Mouse (Mus musculus) forebrain, embryonic 13.5 days (tissue): ENCODE measurements around the gene Dglucy. TPM values are rescaled to one million over a fixed set of nuclear protein-coding genes. Genes with fewer than 3 reads are reported as not detected.

Experiments
- ATAC-seq: fragments of 200-750 bp; cut with Nextera tagmentation; 2 replicates; pipeline ENCODE4 v1.8.0; 2017
- H3K27ac ChIP-seq: fragments of 300-500 bp; sonication (generic); 2 replicates; pipeline ENCODE4 v1.5.1; 2015; ENCODE audit warnings: inconsistent platforms, mild to moderate bottlenecking, moderate library complexity
- H3K27me3 ChIP-seq: fragments of 300-500 bp; sonication (generic); 2 replicates; pipeline ENCODE4 v1.6.1; 2015; ENCODE audit warnings: mild to moderate bottlenecking, inconsistent platforms
- H3K36me3 ChIP-seq: fragments of 300-500 bp; sonication (generic); 2 replicates; pipeline ENCODE4 v1.6.1; 2015; ENCODE audit warnings: mild to moderate bottlenecking, inconsistent platforms; ENCODE audit not compliant: poor library complexity, severe bottlenecking
- H3K4me1 ChIP-seq: fragments of 300-500 bp; sonication (generic); 2 replicates; pipeline ENCODE4 v1.6.1; 2015; ENCODE audit warnings: inconsistent platforms
- H3K4me2 ChIP-seq: fragments of 300-500 bp; sonication (generic); 2 replicates; pipeline ENCODE4 v1.6.1; 2015; ENCODE audit warnings: inconsistent platforms, mild to moderate bottlenecking, moderate library complexity
- H3K4me3 ChIP-seq: fragments of 300-500 bp; sonication (generic); 2 replicates; pipeline ENCODE4 v1.5.1; 2015; ENCODE audit warnings: mild to moderate bottlenecking, inconsistent platforms
- H3K9ac ChIP-seq: fragments of 300-500 bp; sonication (generic); 2 replicates; pipeline ENCODE4 v1.6.1; 2015; ENCODE audit warnings: mild to moderate bottlenecking, inconsistent platforms
- H3K9me3 ChIP-seq: fragments of 300-500 bp; sonication (generic); replicated peaks from 2 replicates; pipeline ENCODE4 v1.6.1; 2016; ENCODE audit warnings: inconsistent platforms
- WGBS: fragments of 180-500 bp; shearing (Covaris S2); methylation state at CpG from one replicate; pipeline ENCODE4 v1.1.7; 2015; 5-methylcytosine and 5-hydroxymethylcytosine counted together
- polyA plus RNA-seq: library from polyadenylated mRNA; unstranded; fragments of >200 nt; fragmentation: Nextera tagmentation; extraction: Ambion mirVana; gene quantifications from 2 replicates; pipeline ENCODE4 v1.2.1, GENCODE M21; 2015

Gene Dglucy
- polyA plus RNA-seq, 1 experiment from 2014 or later: 1.9 TPM

DNA sequence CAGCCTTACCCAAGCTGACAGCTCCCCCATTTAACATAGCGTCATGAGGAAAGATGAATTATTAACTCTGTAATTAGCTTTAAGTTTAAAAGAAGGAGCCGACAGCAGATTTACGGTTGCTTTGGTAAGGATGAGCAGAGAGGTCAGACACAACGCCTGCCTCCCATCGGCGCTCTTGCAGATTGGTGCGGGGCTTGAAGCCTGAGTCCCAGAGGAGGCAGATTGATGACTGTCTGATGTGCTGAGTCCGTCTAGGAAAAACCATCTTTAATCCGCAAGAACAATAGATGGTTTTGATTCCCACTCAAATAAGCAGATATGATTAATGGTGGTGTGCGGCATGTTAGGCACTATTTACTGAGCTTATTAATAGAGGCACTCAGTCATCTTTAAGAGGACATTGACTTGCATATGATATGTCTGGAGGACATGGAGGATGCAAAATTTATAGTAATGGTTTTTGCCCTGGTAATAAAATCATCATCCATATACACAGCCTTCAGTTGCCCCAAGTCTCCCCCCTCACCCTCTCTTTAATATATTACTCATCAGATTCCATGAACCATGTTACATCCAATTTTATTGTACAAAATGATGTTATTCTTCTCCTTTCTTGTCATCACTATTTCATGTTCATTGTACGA lies 68.7 kb downstream of the Dglucy start:
- Histone ChIP-seq H3K27ac (no peak overlapping the region), H3K36me3 (no peaks in the 10 kb centered on the region), H3K4me3 (no peak overlapping the region), H3K4me1 (no peaks in the 10 kb centered on the region), H3K4me2 (no peak overlapping the region), H3K27me3 (no peaks in the 10 kb centered on the region), H3K9me3 (no peaks in the 10 kb centered on the region), H3K9ac (no peak overlapping the region)
- no peak for ATAC-seq
- WGBS: 77% methylated on average over 11 of the region's 11 CpGs

DNA sequence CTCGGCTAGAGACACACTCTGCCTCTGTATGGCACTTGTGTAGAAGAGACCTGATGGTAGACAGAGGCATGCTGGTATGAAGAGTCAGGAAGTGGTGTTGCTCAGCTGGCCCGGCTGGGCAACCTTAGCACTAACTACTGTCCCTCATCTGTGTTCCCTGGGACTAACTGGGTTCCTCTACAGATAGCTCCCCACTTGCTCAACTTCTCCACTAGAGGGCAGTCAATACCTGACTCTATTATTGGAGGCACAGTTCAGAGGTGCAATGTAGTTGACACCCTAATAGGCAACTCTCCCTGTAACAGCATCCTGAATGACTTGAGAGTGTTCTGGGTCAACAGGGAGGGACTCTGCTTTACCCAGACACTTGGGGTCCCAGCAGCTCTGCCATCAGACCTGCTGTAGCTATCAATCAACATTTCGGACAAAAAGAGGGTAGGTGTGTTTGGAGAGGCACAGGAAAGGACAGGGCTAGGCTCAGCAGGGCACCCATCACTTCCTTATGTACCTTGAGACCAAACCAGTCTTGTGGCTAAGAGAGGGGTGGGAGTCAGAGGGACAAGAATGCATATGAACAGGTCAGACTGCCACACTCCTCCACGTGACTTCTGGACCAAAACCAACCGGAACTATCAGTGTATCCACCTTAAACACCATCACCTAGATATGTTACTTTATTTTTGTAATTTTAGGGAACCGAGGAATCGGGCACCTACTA lies 70.7 kb downstream of the Dglucy start:
- no peaks in the 10 kb centered on the region for H3K27me3 ChIP-seq
- no peak overlapping the region for H3K4me3 ChIP-seq
- H3K4me2 ChIP-seq: no peak overlapping the region
- H3K9me3 ChIP-seq: no peaks in the 10 kb centered on the region
- WGBS: 77% methylated on average over 7 of the region's 7 CpGs
- no peak overlapping the region for H3K27ac ChIP-seq
- H3K36me3 ChIP-seq: no peaks in the 10 kb centered on the region
- ATAC-seq: peak; percentile 81
- H3K4me1 ChIP-seq: no peaks in the 10 kb centered on the region
- H3K9ac ChIP-seq: no peak overlapping the region

DNA sequence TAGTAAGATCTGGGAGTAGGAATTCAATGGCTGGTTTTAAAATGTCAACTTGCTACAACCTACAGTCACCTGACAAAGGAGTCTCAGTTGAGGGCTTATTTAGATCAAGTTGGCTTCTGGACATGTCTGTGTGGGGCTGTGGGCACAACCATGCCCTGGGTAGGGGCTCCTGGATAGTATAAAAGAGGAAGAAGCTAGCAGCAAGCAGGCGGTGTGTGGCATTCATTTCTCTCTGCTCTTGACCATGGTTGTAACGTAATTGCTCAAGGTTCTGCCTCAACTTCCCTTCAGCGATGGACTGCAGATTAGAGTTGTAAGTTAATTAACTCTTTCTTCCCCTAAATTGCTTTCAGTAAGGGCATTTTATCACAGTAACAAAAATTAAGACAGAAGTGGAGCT lies 73.5 kb downstream of the Dglucy start:
- Histone ChIP-seq H3K4me3 (no peak overlapping the region), H3K27me3 (no peaks in the 10 kb centered on the region), H3K36me3 (no peaks in the 10 kb centered on the region), H3K4me1 (no peaks in the 10 kb centered on the region), H3K9ac (no peak overlapping the region), H3K9me3 (no peaks in the 10 kb centered on the region), H3K4me2 (no peak overlapping the region), H3K27ac (no peak overlapping the region)
- no peak for ATAC-seq
- WGBS: 82% methylated on average over 3 of the region's 3 CpGs

DNA sequence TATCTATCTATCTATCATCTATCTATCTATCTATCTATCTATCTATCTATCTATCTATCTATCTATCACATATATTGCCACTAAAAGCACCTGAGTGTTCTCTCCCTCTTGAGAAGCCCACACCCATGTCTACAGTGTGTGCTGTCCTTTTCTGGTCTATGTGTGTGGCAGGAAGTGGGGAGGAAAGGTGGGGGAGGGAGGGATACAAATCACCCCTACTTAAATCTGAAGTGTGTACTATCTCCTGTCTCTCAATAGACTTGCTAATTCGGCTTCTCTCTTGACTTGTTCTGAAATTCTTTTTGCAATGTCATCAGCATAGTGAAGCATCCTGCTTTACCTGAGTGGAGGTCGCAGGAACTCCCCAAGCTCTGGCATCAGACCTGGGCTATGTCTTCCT lies 77.5 kb downstream of the Dglucy start:
- no peak for ATAC-seq
- Histone ChIP-seq H3K9ac (no peak overlapping the region), H3K4me2 (no peak overlapping the region), H3K27me3 (no peaks in the 10 kb centered on the region), H3K27ac (no peak overlapping the region), H3K9me3 (no peaks in the 10 kb centered on the region), H3K4me3 (no peak overlapping the region), H3K36me3 (no peaks in the 10 kb centered on the region), H3K4me1 (no peaks in the 10 kb centered on the region)
- WGBS: 92% methylated on average over 2 of the region's 2 CpGs

DNA sequence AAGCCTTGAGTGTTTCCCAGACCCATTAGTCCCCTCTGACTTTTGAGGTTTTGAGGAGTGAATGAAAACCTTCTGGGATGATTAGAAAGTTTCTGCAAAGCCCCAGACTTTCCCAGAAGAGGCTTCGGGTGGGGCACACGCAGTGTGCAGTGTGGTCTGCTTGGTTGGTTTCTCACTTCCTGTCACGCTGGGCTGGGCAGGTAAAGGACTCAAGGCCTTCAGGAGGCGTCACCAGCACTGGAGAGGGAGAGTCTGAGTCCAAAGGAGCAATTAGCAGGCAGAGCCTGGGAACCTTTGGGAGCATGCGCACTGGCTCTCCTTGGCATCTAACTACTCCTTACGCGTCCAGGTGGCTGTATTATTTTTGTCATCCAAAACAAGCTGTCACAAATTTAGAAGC lies 78.9 kb downstream of the Dglucy start:
- H3K4me3 ChIP-seq: no peak overlapping the region
- H3K27me3 ChIP-seq: no peaks in the 10 kb centered on the region
- H3K4me1 ChIP-seq: no peaks in the 10 kb centered on the region
- H3K9ac ChIP-seq: no peak overlapping the region
- no peak overlapping the region for H3K27ac ChIP-seq
- 79% methylated on average over 7 of the region's 7 CpGs for WGBS
- no peaks in the 10 kb centered on the region for H3K9me3 ChIP-seq
- ATAC-seq: no peak
- H3K4me2 ChIP-seq: no peak overlapping the region
- H3K36me3 ChIP-seq: no peaks in the 10 kb centered on the region

DNA sequence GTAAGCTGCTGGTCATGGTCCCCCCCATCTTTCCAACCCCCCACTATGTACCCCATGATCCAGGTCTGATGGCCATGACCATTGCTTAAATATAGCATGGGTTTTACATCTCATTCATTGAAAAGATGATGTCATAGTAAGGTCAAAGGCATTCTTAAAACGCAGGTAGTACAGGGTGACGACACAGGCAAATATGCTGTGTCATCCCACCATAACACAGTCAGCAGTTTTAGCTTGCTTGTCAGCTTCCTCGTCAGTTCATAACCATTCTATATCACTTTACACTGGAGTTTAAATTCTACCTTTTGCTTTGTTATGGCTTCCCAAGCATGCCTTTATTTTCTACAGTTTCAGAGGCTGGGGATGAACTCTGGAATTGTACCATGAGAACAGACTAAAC lies 83.4 kb downstream of the Dglucy start:
- no peak overlapping the region for H3K4me2 ChIP-seq
- no peaks in the 10 kb centered on the region for H3K36me3 ChIP-seq
- 88% methylated on average over 3 of the region's 3 CpGs for WGBS
- no peak overlapping the region for H3K9ac ChIP-seq
- ATAC-seq: no peak
- H3K9me3 ChIP-seq: no peaks in the 10 kb centered on the region
- no peak overlapping the region for H3K27ac ChIP-seq
- H3K27me3 ChIP-seq: no peaks in the 10 kb centered on the region
- no peaks in the 10 kb centered on the region for H3K4me1 ChIP-seq
- H3K4me3 ChIP-seq: no peak overlapping the region

DNA sequence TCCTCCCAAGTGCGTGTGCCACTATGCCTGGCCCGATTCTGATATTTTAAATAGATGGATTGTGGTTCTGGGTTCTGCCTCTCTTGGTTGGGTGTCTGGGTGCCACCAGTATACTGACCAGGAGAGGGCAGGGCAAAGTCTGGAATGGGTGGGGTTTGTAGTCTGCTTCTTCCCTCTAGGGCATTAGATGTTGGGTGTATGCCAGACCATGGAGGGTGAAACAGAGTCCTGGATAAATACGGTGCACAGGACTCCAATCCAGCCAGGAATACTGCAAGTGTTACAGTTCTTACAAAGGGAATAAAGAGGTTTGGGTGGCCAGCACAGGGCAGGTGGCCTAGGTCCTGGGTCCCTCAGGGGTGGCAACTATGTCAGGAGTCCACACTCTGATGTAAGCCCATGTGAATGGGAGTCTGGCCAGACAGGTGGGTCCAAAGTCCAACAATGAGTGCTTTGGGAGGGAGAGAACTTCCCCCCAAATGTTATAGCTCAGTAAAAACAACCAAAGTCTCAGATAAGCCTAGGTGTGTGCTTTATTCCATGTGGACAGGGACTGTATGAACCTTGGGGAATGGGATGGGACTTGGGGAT lies 84.1 kb downstream of the Dglucy start:
- no peaks in the 10 kb centered on the region for H3K27me3 ChIP-seq
- no peak overlapping the region for H3K27ac ChIP-seq
- ATAC-seq: no peak
- no peak overlapping the region for H3K4me3 ChIP-seq
- H3K36me3 ChIP-seq: no peaks in the 10 kb centered on the region
- WGBS: 91% methylated on average over 3 of the region's 3 CpGs
- H3K4me1 ChIP-seq: peaks cover under 1% of the 10 kb centered on the region; the same call in 1 of the 2 replicates
- no peak overlapping the region for H3K4me2 ChIP-seq
- H3K9me3 ChIP-seq: no peaks in the 10 kb centered on the region
- H3K9ac ChIP-seq: no peak overlapping the region

DNA sequence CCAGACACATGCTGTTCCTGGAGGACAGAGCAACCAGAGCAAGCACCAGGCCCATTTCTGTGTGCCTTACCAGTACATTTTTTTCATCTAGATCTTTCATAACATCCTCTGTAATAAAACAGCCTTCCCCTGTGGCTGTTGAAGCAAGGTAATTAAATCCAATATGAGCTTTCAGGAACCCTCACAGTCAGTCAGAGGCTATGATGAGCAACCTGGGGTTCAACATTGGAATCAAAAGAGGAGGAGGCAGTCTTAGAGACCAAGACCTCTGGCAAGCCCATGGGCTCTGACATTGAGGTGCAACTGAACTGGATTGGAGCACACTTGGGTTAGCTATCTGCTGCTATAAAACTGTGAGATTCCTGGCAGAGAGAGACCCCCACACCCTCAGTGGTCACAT lies 86.2 kb downstream of the Dglucy start:
- H3K27ac ChIP-seq: no peak overlapping the region
- H3K4me3 ChIP-seq: no peak overlapping the region
- no peak overlapping the region for H3K9ac ChIP-seq
- peaks cover 6% of the 10 kb centered on the region; the same call in 1 of the 2 replicates for H3K9me3 ChIP-seq
- no peaks in the 10 kb centered on the region for H3K27me3 ChIP-seq
- H3K4me1 ChIP-seq: peaks cover 5% of the 10 kb centered on the region; the same call in 1 of the 2 replicates
- peaks cover 6% of the 10 kb centered on the region; the same call in 1 of the 2 replicates for H3K36me3 ChIP-seq
- H3K4me2 ChIP-seq: no peak overlapping the region
- no peak for ATAC-seq

DNA sequence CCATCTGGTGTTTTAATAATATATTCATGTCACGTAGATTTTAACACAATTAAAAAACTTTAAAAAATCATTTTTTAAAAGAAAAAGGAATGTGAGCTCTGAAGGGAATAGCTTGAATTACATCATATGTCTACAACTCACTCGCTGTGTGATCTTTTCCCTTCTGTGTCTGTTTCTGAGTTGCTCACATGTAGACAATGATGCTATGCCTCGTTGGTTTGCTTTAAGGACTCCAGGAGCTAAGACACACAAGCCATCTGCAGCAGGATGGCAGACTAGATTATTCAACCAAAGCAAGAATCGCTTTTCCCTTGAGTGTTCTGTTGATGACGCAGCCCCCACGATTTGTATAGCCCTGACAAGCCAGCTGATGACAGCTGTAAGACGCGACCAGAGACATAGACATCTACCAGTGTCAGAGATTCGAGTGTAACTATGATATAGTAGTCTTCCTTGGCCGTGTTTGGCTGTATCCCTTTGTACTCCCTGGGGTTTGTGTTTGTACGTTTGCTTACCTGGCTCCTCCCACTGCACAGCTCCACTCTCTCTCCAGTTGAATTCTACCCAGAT lies 86.7 kb downstream of the Dglucy start:
- Histone ChIP-seq H3K9ac (no peak overlapping the region), H3K4me2 (no peak overlapping the region), H3K36me3 (peaks cover 6% of the 10 kb centered on the region; the same call in 1 of the 2 replicates), H3K4me3 (no peak overlapping the region), H3K9me3 (peaks cover 9% of the 10 kb centered on the region; the same call in 1 of the 2 replicates), H3K27me3 (no peaks in the 10 kb centered on the region), H3K4me1 (peaks cover 5% of the 10 kb centered on the region; the same call in 1 of the 2 replicates), H3K27ac (no peak overlapping the region)
- 73% methylated on average over 11 of the region's 11 CpGs for WGBS
- no peak for ATAC-seq

DNA sequence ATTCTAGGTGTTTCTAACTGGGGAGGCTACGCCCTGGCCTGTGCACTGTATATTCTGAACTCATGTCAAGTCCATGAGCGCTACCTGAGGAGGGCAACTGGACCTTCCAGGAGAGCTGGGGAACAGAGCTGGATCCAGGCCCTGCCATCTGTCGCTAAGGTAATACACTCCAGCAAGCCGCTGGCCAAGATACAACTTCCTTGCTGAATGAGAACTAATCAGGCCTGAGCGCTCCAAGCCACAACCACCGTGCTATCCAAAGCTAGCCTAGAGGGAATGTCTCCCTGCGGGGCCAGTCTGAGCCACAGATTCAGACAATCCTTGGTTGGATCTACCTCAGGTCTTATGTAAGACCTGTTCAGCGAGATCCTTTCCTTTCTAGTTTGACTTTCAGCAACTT lies 88.2 kb downstream of the Dglucy start:
- no peak overlapping the region for H3K4me2 ChIP-seq
- no peak overlapping the region for H3K4me3 ChIP-seq
- peaks cover 9% of the 10 kb centered on the region; the same call in 1 of the 2 replicates for H3K9me3 ChIP-seq
- ATAC-seq: no peak
- peaks cover 5% of the 10 kb centered on the region; the same call in 1 of the 2 replicates for H3K4me1 ChIP-seq
- no peak overlapping the region for H3K9ac ChIP-seq
- 93% methylated on average over 8 of the region's 8 CpGs for WGBS
- H3K27ac ChIP-seq: no peak overlapping the region
- no peaks in the 10 kb centered on the region for H3K27me3 ChIP-seq
- peaks cover 6% of the 10 kb centered on the region; the same call in 1 of the 2 replicates for H3K36me3 ChIP-seq

DNA sequence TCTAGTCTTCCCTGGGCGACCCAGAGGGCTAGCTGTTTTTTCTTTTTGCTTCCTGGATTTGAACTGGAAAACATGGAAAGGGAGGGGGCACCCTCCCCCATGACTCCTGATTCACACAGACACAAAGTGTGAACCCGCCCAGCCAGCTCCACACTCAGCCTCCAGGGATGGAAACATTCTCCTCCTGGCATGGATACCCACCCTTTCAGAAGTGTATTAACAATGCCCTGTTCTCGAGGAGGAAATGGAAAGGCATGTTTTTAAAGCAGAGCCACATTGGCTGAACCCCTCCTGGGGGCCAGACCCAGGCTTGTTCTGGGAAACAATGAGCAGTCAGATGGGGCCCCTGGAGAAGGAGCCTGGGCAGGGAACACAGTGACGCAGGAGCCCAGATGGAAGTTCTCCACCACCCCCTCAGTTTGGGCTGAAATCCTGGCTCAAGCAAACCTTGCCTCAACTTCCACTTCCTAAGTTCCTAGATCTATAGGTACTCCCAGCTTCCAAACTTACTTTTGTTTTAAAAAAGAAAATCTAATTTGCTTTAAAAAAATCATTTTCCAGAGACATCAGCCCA lies 89.3 kb downstream of the Dglucy start:
- Histone ChIP-seq H3K36me3 (peaks cover 6% of the 10 kb centered on the region; the same call in 1 of the 2 replicates), H3K4me1 (peaks cover 5% of the 10 kb centered on the region; the same call in 1 of the 2 replicates), H3K4me2 (no peak overlapping the region), H3K27ac (no peak overlapping the region), H3K9ac (no peak overlapping the region), H3K4me3 (no peak overlapping the region), H3K9me3 (peaks cover 9% of the 10 kb centered on the region; the same call in 1 of the 2 replicates), H3K27me3 (no peaks in the 10 kb centered on the region)
- WGBS: 58% methylated on average over 4 of the region's 4 CpGs
- no peak for ATAC-seq

DNA sequence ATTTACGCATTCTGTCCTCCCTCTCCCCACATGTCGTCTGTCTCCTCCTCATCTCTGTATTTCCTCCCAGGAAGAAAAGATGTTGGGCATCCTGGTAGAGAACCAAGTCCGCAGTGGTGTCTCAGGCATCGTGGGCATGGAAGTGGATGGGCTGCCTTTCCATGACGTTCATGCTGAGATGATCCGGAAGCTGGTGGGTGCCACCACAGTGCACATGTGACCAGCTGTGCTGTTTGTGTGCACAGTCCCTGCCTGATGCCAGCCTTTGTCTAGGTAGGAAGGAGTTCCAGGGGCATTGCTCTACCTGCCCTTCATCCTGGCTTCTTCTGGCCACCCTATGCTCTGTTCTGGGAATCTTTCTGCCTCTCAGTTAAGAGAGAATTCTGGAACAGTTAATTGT lies 92.4 kb downstream of the Dglucy start:
- no peak for ATAC-seq
- Histone ChIP-seq H3K4me2 (no peak overlapping the region), H3K27me3 (no peaks in the 10 kb centered on the region), H3K4me1 (peaks cover 5% of the 10 kb centered on the region; the same call in 1 of the 2 replicates), H3K9ac (no peak overlapping the region), H3K4me3 (no peak overlapping the region), H3K9me3 (peaks cover 9% of the 10 kb centered on the region; the same call in 1 of the 2 replicates), H3K27ac (no peak overlapping the region), H3K36me3 (peaks cover 6% of the 10 kb centered on the region; the same call in 1 of the 2 replicates)
- WGBS: 97% methylated on average over 6 of the region's 6 CpGs
